Mouse (Mus musculus) embryonic facial prominence, embryonic 14.5 days (tissue): ENCODE measurements around the gene Qrich2. TPM values are rescaled to one million over a fixed set of nuclear protein-coding genes. Genes with fewer than 3 reads are reported as not detected.
"Not testable (repeated sequence)": the region's sequence is repeated elsewhere in the genome, so short reads cannot be mapped to it uniquely, and the experiment has no call there.

ENCODE experiments used
- ATAC-seq: fragments of 200-750 bp; cut with Nextera tagmentation; 2 replicates; pipeline ENCODE4 v1.8.0; 2017; ENCODE audit warnings: low read depth, moderate number of reproducible peaks, moderate TSS enrichment
- DNase-seq: peaks from one replicate; pipeline ENCODE4 v3.0.0-alpha.2; 2015; ENCODE audit warnings: low spot score
- H3K27ac ChIP-seq: fragments of 300-500 bp; sonication (generic); replicated peaks from 2 replicates; pipeline ENCODE4 v1.5.1; 2014; ENCODE audit warnings: low read depth, mild to moderate bottlenecking, low read length, moderate library complexity
- H3K27me3 ChIP-seq: fragments of 300-500 bp; sonication (generic); replicated peaks from 2 replicates; pipeline ENCODE4 v1.6.1; 2014; ENCODE audit warnings: low read length; ENCODE audit not compliant: control insufficient read depth, insufficient read depth
- H3K36me3 ChIP-seq: fragments of 300-500 bp; sonication (generic); 2 replicates; pipeline ENCODE4 v1.6.1; 2014; ENCODE audit warnings: low read length, mixed read lengths; ENCODE audit not compliant: control insufficient read depth, insufficient read depth
- H3K4me1 ChIP-seq: fragments of 300-500 bp; sonication (generic); 2 replicates; pipeline ENCODE4 v1.6.1; 2014; ENCODE audit warnings: antibody characterized with exemption, low read length; ENCODE audit not compliant: control insufficient read depth, insufficient read depth
- H3K4me2 ChIP-seq: fragments of 300-500 bp; sonication (generic); 2 replicates; pipeline ENCODE4 v1.6.1; 2014; ENCODE audit warnings: low read depth, mild to moderate bottlenecking, low read length, moderate library complexity, mixed read lengths
- H3K4me3 ChIP-seq: fragments of 300-500 bp; sonication (generic); 2 replicates; pipeline ENCODE4 v1.5.1; 2014; ENCODE audit warnings: low read depth, mild to moderate bottlenecking, low read length
- H3K9ac ChIP-seq: fragments of 300-500 bp; sonication (generic); 2 replicates; pipeline ENCODE4 v1.6.1; 2014; ENCODE audit warnings: low read depth, mild to moderate bottlenecking, low read length, moderate library complexity, mixed read lengths
- H3K9me3 ChIP-seq: fragments of 300-500 bp; sonication (generic); 2 replicates; pipeline ENCODE4 v1.6.1; 2016; ENCODE audit warnings: low read length; ENCODE audit not compliant: control insufficient read depth
- WGBS: fragments of 180-500 bp; shearing (Covaris S2); extraction: QIAGEN DNeasy Blood & Tissue Kit; methylation state at CpG from one replicate; pipeline ENCODE4 v1.1.7; 2014; 5-methylcytosine and 5-hydroxymethylcytosine counted together
- polyA plus RNA-seq: library from polyadenylated mRNA; unstranded; fragments of >200 nt; fragmentation: Nextera tagmentation; extraction: Ambion mirVana; gene quantifications from 2 replicates; pipeline ENCODE4 v1.2.1, GENCODE M21; 2014

Qrich2 gene
- polyA plus RNA-seq, 1 experiment from 2014 or later: 0.14 TPM

DNA sequence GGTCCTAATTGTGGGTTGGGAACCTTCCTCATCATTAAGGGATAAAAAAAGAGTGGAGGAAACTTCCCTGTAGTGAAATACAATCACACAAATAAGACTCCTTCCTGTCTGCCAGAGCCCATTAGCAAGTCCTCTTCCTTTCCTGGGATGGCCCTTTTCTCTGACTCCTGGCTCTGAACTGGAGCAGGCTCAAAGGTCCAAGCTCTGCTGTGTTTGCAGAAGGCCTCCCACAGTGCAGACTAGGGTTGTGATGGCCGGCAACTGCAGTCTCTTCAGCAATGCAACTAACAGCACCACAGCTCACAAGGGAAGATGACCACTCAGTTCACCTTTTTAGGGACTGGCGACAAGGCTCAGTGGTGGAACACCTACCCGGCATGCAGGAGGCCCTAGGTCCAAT is 4.2 kb upstream of the Qrich2 start:
- WGBS: 81% methylated on average over 3 of the region's 3 CpGs
- no peak overlapping the region for H3K9ac ChIP-seq
- H3K27ac ChIP-seq: no peak overlapping the region
- H3K36me3 ChIP-seq: peaks cover 53% of the 10 kb centered on the region
- ATAC-seq (no peak), DNase-seq (no peak)
- no peaks in the 10 kb centered on the region for H3K9me3 ChIP-seq
- H3K4me1 ChIP-seq: no peaks in the 10 kb centered on the region
- H3K4me3 ChIP-seq: no peak overlapping the region
- H3K27me3 ChIP-seq: no peaks in the 10 kb centered on the region
- no peak overlapping the region for H3K4me2 ChIP-seq

DNA sequence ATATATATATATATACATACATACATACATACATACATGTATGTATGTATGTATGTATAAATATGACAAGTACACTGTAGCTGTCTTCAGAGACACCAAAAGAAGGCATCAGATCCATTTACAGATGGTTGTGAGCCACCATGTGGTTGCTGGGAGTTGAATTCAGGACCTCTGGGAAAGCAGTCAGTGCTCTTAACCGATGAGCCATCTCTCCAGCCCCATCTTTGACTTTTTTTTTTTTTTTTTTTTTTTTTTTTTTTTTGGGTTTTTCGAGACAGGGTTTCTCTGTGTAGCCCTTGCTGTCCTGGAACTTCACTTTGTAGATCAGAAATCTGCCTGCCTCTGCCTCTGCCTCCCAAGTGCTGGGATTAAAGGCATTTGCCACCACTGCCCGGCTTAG is 2.3 kb upstream of the Qrich2 start:
- not testable (repeated sequence) for H3K9ac ChIP-seq, ATAC-seq, DNase-seq, H3K4me1 ChIP-seq, H3K9me3 ChIP-seq, H3K4me2 ChIP-seq, H3K27ac ChIP-seq, H3K4me3 ChIP-seq, H3K27me3 ChIP-seq
- WGBS: 74% methylated on average over 3 of the region's 3 CpGs
- peaks cover 35% of the 10 kb centered on the region for H3K36me3 ChIP-seq

DNA sequence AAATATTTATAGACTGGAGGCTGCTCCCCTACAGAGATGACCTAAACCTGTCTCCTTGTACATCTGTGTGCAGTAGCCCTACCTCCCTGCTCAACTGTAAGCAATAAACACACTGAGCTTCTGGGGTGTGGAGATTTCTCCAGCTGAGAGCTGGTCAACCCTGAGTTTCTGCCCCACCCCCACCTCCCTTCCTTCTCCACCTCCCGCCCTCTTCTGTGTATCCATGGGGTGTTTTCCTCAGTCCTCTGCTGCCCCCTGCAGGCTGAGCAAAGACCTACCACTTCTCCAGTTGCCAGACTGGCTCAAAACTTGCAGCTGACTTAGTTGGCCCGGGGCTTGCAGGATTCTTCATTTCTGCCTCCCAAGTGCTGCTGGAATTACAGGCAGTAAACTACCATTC is 2.2 kb downstream of the Qrich2 start:
- Histone ChIP-seq H3K27me3 (no peaks in the 10 kb centered on the region), H3K4me2 (no peak overlapping the region), H3K4me1 (no peaks in the 10 kb centered on the region), H3K27ac (no peak overlapping the region), H3K36me3 (no peaks in the 10 kb centered on the region), H3K9ac (no peak overlapping the region), H3K4me3 (no peak overlapping the region), H3K9me3 (no peaks in the 10 kb centered on the region)
- peak; percentile 72 for ATAC-seq
- DNase-seq: peak; percentile 85
- WGBS: 7% methylated on average over 2 of the region's 2 CpGs

DNA sequence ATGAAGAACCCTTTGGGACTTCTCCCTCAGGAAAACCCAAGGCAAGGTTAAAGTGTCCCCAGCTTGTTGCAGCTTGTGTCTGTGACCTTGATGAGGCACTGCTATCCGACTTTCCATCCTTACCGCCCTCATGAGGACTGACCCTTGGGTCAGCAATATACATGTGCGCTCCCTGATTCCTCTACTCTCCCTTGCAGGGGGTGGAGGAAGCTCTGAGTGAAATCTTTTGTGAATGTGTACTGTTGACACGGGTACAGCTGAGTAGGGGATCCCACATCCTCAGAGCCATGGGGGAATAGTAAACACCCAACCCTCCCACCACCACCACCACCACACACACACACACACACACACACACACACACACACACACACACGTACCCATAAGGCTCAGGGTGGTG is 2.7 kb downstream of the Qrich2 start:
- H3K4me2 ChIP-seq: no peak overlapping the region
- H3K9me3 ChIP-seq: no peaks in the 10 kb centered on the region
- H3K27me3 ChIP-seq: no peaks in the 10 kb centered on the region
- 52% methylated on average over 5 of the region's 5 CpGs for WGBS
- no peaks in the 10 kb centered on the region for H3K36me3 ChIP-seq
- H3K4me1 ChIP-seq: no peaks in the 10 kb centered on the region
- H3K9ac ChIP-seq: no peak overlapping the region
- ATAC-seq (no peak), DNase-seq (no peak)
- H3K4me3 ChIP-seq: no peak overlapping the region
- no peak overlapping the region for H3K27ac ChIP-seq

DNA sequence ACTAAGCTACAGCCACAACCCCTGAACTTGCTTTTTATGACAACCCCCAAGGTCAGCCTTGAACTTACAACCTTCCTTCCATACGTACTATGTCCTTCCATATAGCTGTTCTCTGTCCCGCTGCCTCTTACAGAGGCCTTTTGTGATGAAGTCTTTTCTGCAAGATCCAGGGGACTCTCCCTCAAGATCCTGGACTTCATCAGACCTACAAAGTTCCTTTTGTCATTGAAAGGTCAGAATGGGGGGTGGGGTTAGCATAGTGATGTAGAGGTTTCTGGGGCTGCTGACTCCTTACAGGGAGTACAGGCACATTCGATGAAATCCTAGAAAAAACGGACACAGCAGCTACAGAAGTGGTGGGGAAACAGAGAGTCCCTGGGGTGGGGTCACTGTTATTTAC is 6.3 kb downstream of the Qrich2 start:
- H3K4me2 ChIP-seq: no peak overlapping the region
- no peaks in the 10 kb centered on the region for H3K9me3 ChIP-seq
- no peak overlapping the region for H3K4me3 ChIP-seq
- no peak overlapping the region for H3K27ac ChIP-seq
- DNase-seq (no peak), ATAC-seq (no peak)
- no peak overlapping the region for H3K9ac ChIP-seq
- no peaks in the 10 kb centered on the region for H3K4me1 ChIP-seq
- WGBS: 37% methylated on average over 4 of the region's 4 CpGs
- no peaks in the 10 kb centered on the region for H3K27me3 ChIP-seq
- no peaks in the 10 kb centered on the region for H3K36me3 ChIP-seq

DNA sequence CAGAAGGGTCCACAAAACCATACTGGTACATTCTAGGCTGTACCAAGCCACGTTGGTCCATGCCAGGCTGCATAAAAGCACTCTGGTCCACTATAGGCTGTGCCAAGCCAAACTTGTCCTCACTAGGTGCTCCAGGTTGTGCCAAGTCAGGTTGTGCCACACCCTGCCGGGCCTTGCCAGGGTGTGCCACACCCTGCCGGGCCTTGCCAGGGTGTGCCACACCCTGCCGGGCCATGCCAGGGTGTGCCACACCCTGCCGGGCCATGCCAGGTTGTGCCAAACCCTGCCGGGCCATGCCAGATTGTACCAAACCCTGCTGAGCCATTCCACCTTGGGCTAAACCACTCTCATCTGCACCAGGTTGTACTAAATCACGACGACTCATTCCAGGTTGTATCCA is 9.8 kb downstream of the Qrich2 start:
- no peaks in the 10 kb centered on the region for H3K4me1 ChIP-seq

DNA sequence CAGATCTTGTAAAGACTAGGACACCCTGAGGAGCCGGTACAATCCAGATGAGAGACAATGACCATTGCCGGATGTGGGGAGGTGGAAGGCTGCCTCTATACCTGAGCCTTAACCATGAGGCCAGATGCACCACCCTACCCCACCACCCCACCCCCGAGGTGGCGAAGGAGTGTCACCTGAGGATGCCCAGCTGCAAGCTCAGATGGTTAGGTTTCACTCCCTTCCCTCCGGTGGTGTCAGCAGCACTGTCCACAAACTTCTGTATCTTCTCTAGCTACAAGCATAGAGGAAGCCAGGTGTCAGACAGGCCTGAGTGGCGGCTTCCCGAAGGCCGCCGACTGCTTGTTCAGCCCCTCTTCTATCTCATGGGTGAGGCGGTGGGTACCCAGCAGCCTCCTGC is 12.2 kb downstream of the Qrich2 start:
- Histone ChIP-seq H3K36me3 (no peaks in the 10 kb centered on the region), H3K27ac (no peak overlapping the region), H3K9me3 (0 out of 2 replicates have a peak, but pooled peaks cover 8% of the 10 kb centered on the region), H3K4me2 (no peak overlapping the region), H3K4me3 (no peak overlapping the region), H3K4me1 (no peaks in the 10 kb centered on the region), H3K9ac (no peak overlapping the region), H3K27me3 (no peaks in the 10 kb centered on the region)
- WGBS: 94% methylated on average over 9 of the region's 10 CpGs
- DNase-seq (no peak), ATAC-seq (no peak)

More for the DNA sequence above, 9.8 kb downstream of the Qrich2 start:
- WGBS: 80% methylated on average over 6 of the region's 8 CpGs
- Histone ChIP-seq H3K36me3 (no peaks in the 10 kb centered on the region), H3K9ac (no peak overlapping the region), H3K4me2 (no peak overlapping the region), H3K27ac (no peak overlapping the region), H3K4me3 (no peak overlapping the region), H3K27me3 (no peaks in the 10 kb centered on the region), H3K9me3 (no peaks in the 10 kb centered on the region)
- ATAC-seq: no peak
- no peak for DNase-seq

DNA sequence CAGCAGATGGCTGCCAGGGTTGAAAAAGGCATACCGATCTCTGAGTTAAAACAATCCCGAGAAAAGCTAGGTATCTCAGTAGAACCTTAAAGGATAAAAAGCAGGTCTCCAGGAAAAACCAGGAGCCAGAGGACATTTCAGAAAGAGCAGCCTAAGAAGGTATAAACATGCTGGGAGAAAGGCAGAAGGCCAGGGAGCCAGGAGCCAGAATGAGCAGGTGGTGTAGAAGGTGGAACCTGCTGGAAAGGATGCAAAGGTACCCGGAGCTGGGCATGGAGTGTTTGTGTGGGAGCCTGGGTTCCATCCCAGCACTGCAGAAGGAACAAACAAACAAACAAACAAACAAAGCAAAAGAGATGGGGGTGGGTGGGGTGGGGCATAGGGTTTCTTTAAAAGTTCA is 16.7 kb downstream of the Qrich2 start:
- no peak overlapping the region for H3K4me3 ChIP-seq
- DNase-seq: no peak
- H3K36me3 ChIP-seq: no peaks in the 10 kb centered on the region
- no peak overlapping the region for H3K4me2 ChIP-seq
- peaks cover 12% of the 10 kb centered on the region for H3K27me3 ChIP-seq
- no peaks in the 10 kb centered on the region for H3K4me1 ChIP-seq
- H3K27ac ChIP-seq: no peak overlapping the region
- ATAC-seq: no peak
- WGBS: 93% methylated on average over 3 of the region's 3 CpGs
- H3K9me3 ChIP-seq: 0 out of 2 replicates have a peak, but pooled peaks cover 8% of the 10 kb centered on the region
- H3K9ac ChIP-seq: no peak overlapping the region

DNA sequence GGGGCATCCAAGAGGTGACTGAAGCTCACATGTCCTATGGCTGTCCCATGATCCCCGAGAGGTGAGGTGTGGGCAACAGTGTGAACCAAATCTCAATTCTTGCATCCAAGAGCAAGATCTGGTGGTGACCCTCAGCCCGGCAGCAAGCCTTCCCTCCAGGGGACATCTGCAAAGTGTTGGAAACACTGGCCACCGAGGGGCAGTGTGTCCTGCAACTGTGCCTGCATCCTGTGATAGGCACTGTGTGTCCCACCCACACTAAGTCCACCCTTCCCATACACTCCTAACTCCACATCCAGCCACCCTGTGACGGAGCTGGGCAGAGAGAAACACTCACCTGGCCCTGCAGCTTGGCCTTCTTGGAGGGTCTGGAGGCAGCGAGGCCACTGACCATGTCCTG is 18.2 kb downstream of the Qrich2 start:
- Histone ChIP-seq H3K4me2 (no peak overlapping the region), H3K9me3 (0 out of 2 replicates have a peak, but pooled peaks cover 8% of the 10 kb centered on the region), H3K27me3 (peaks cover 12% of the 10 kb centered on the region), H3K27ac (no peak overlapping the region), H3K36me3 (no peaks in the 10 kb centered on the region), H3K9ac (no peak overlapping the region), H3K4me1 (no peaks in the 10 kb centered on the region), H3K4me3 (no peak overlapping the region)
- WGBS: 66% methylated on average over 5 of the region's 5 CpGs
- ATAC-seq (no peak), DNase-seq (no peak)
